Mouse (Mus musculus): ENCODE results near the gene Hcrtr2. TPM values are rescaled to one million over a fixed set of nuclear protein-coding genes. Genes with fewer than 3 reads are reported as not detected.

The Hcrtr2 gene
- polyA plus RNA-seq, 1 experiment from 2014 or later: 0.28 TPM

DNA sequence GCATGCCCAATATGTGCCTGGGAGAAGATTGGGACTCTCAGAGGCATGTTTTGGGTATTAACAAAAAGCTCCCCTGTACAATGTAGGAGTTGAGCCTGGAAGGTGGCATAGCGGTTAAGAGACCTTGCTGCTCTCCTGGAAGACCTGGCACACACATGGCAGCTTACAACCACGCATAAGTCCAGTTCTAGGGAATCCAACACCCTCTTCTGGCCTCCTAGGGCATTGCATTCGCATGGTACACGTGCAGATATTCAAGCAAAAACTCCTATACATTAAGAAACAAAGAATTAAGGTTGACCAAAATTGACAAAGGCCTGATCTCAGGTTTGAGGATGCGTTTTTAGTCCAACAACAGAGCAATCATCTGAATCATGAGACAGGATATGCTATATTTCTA is 32.3 kb downstream of the Hcrtr2 start:
- 64% methylated on average over 5 of the region's 5 CpGs for WGBS
- no peaks in the 10 kb centered on the region for H3K4me1 ChIP-seq (ENCODE audit: control insufficient read depth in 2 of 2, insufficient read depth in 2 of 2, low read length in 2 of 2)
- no peak overlapping the region for H3K27ac ChIP-seq (replicated peaks in 1 of 2; ENCODE audit: control insufficient read depth in 1 of 2, insufficient read depth in 1 of 2, low read depth in 2 of 2, low read length in 2 of 2)
- no peak overlapping the region for H3K4me3 ChIP-seq (ENCODE audit: control insufficient read depth in 1 of 2, insufficient read depth in 1 of 2, low read depth in 1 of 2, low read length in 2 of 2)
- no peak overlapping the region for H3K9ac ChIP-seq (ENCODE audit: low read length)
- no peak overlapping the region for H3K4me2 ChIP-seq (ENCODE audit: low read length)
- no peaks in the 10 kb centered on the region for H3K9me3 ChIP-seq (ENCODE audit: control insufficient read depth, low read length)
- H3K36me3 ChIP-seq (ENCODE audit: control insufficient read depth, insufficient read depth, low read length): no peaks in the 10 kb centered on the region
- ATAC-seq (ENCODE audit: insufficient number of reproducible peaks, insufficient read depth, low FRiP score, low read depth): no peak
- no peaks in the 10 kb centered on the region for H3K27me3 ChIP-seq (ENCODE audit: control insufficient read depth, insufficient read depth, low read length)

DNA sequence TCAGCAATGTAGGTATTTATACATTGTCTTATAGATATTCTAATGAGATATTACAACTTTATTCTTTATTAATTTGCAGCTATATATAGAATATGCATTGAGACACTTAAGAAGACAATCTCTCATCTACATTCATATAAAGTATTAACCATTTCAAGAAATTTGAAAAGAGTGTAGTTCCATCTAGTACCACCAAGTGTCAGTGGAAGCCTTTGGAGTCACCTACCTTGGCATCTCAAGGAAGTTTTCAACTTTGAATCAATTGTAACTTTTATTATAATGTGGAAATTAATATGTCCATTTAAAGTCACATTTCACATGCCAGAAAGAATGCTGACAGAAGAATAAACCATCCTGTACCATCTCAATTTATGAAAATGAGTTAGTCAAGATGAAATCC is 52.8 kb downstream of the Hcrtr2 start:
- no peak overlapping the region for H3K4me3 ChIP-seq (ENCODE audit: control insufficient read depth in 1 of 2, insufficient read depth in 1 of 2, low read depth in 1 of 2, low read length in 2 of 2)
- no peaks in the 10 kb centered on the region for H3K9me3 ChIP-seq (ENCODE audit: control insufficient read depth, low read length)
- H3K27ac ChIP-seq (replicated peaks in 1 of 2; ENCODE audit: control insufficient read depth in 1 of 2, insufficient read depth in 1 of 2, low read depth in 2 of 2, low read length in 2 of 2): no peak overlapping the region
- H3K27me3 ChIP-seq (ENCODE audit: control insufficient read depth, insufficient read depth, low read length): no peaks in the 10 kb centered on the region
- no peak overlapping the region for H3K4me2 ChIP-seq (ENCODE audit: low read length)
- H3K36me3 ChIP-seq (ENCODE audit: control insufficient read depth, insufficient read depth, low read length): no peaks in the 10 kb centered on the region
- no peaks in the 10 kb centered on the region for H3K4me1 ChIP-seq (ENCODE audit: control insufficient read depth in 2 of 2, insufficient read depth in 2 of 2, low read length in 2 of 2)
- no peak for ATAC-seq (ENCODE audit: insufficient number of reproducible peaks, insufficient read depth, low FRiP score, low read depth)
- no peak overlapping the region for H3K9ac ChIP-seq (ENCODE audit: low read length)

- Histone ChIP-seq H3K4me2 (ENCODE audit: low read length) (no peak overlapping the region), H3K4me3 (ENCODE audit: control insufficient read depth in 1 of 2, insufficient read depth in 1 of 2, low read depth in 1 of 2, low read length in 2 of 2) (no peak overlapping the region), H3K36me3 (ENCODE audit: control insufficient read depth, insufficient read depth, low read length) (no peaks in the 10 kb centered on the region), H3K9me3 (ENCODE audit: control insufficient read depth, low read length) (no peaks in the 10 kb centered on the region), H3K27me3 (ENCODE audit: control insufficient read depth, insufficient read depth, low read length) (no peaks in the 10 kb centered on the region), H3K4me1 (ENCODE audit: control insufficient read depth in 2 of 2, insufficient read depth in 2 of 2, low read length in 2 of 2) (no peaks in the 10 kb centered on the region), H3K27ac (replicated peaks in 1 of 2; ENCODE audit: control insufficient read depth in 1 of 2, insufficient read depth in 1 of 2, low read depth in 2 of 2, low read length in 2 of 2) (no peak overlapping the region), H3K9ac (ENCODE audit: low read length) (no peak overlapping the region)
- ATAC-seq (ENCODE audit: insufficient number of reproducible peaks, insufficient read depth, low FRiP score, low read depth): no peak
- WGBS: 66% methylated on average over 5 of the region's 5 CpGs
Measured at GRCm38 (mm10) chr9:76257731-76258130, 65.9 kb downstream of the Hcrtr2 start.

DNA sequence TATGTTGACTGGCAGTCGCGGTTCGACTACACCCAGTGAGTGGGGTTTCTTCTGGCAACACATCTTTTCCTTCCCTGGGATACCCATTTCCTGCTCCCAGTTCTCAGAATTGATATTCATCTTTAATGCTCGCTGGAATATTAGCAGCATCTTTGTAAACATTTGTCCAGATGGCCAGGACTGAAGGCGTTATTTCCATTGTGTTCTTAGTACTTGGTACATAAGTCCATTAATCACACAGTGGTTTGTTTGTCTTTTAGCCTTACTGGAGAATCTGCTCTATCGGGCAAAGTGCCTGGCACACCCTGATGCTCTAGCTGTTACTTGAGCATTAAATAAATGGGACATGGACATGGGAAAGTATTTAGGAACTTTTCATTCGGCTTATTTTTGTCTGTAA is 71.1 kb downstream of the Hcrtr2 start:
- no peaks in the 10 kb centered on the region for H3K36me3 ChIP-seq (ENCODE audit: control insufficient read depth, insufficient read depth, low read length)
- WGBS: 84% methylated on average over 7 of the region's 7 CpGs
- H3K4me2 ChIP-seq (ENCODE audit: low read length): no peak overlapping the region
- H3K9ac ChIP-seq (ENCODE audit: low read length): no peak overlapping the region
- H3K9me3 ChIP-seq (ENCODE audit: control insufficient read depth, low read length): no peaks in the 10 kb centered on the region
- no peak overlapping the region for H3K4me3 ChIP-seq (ENCODE audit: control insufficient read depth in 1 of 2, insufficient read depth in 1 of 2, low read depth in 1 of 2, low read length in 2 of 2)
- H3K4me1 ChIP-seq (ENCODE audit: control insufficient read depth in 2 of 2, insufficient read depth in 2 of 2, low read length in 2 of 2): no peaks in the 10 kb centered on the region
- ATAC-seq (ENCODE audit: insufficient number of reproducible peaks, insufficient read depth, low FRiP score, low read depth): no peak
- H3K27ac ChIP-seq (replicated peaks in 1 of 2; ENCODE audit: control insufficient read depth in 1 of 2, insufficient read depth in 1 of 2, low read depth in 2 of 2, low read length in 2 of 2): no peak overlapping the region
- H3K27me3 ChIP-seq (ENCODE audit: control insufficient read depth, insufficient read depth, low read length): no peaks in the 10 kb centered on the region

GRCm38 (mm10) chr9:76252109-76252508 is 71.5 kb downstream of the Hcrtr2 start:
- H3K9ac ChIP-seq (ENCODE audit: low read length): no peak overlapping the region
- no peak overlapping the region for H3K4me2 ChIP-seq (ENCODE audit: low read length)
- H3K9me3 ChIP-seq (ENCODE audit: control insufficient read depth, low read length): no peaks in the 10 kb centered on the region
- no peaks in the 10 kb centered on the region for H3K27me3 ChIP-seq (ENCODE audit: control insufficient read depth, insufficient read depth, low read length)
- H3K4me1 ChIP-seq (ENCODE audit: control insufficient read depth in 2 of 2, insufficient read depth in 2 of 2, low read length in 2 of 2): no peaks in the 10 kb centered on the region
- no peaks in the 10 kb centered on the region for H3K36me3 ChIP-seq (ENCODE audit: control insufficient read depth, insufficient read depth, low read length)
- WGBS: 93% methylated on average over 4 of the region's 4 CpGs
- no peak for ATAC-seq (ENCODE audit: insufficient number of reproducible peaks, insufficient read depth, low FRiP score, low read depth)
- H3K4me3 ChIP-seq (ENCODE audit: control insufficient read depth in 1 of 2, insufficient read depth in 1 of 2, low read depth in 1 of 2, low read length in 2 of 2): no peak overlapping the region
- no peak overlapping the region for H3K27ac ChIP-seq (replicated peaks in 1 of 2; ENCODE audit: control insufficient read depth in 1 of 2, insufficient read depth in 1 of 2, low read depth in 2 of 2, low read length in 2 of 2)

- H3K4me3 ChIP-seq (ENCODE audit: control insufficient read depth in 1 of 2, insufficient read depth in 1 of 2, low read depth in 1 of 2, low read length in 2 of 2): no peak overlapping the region
- no peaks in the 10 kb centered on the region for H3K36me3 ChIP-seq (ENCODE audit: control insufficient read depth, insufficient read depth, low read length)
- H3K27me3 ChIP-seq (ENCODE audit: control insufficient read depth, insufficient read depth, low read length): no peaks in the 10 kb centered on the region
- no peak overlapping the region for H3K27ac ChIP-seq (replicated peaks in 1 of 2; ENCODE audit: control insufficient read depth in 1 of 2, insufficient read depth in 1 of 2, low read depth in 2 of 2, low read length in 2 of 2)
- 83% methylated on average over 1 of the region's 1 CpGs for WGBS
- H3K4me2 ChIP-seq (ENCODE audit: low read length): no peak overlapping the region
- ATAC-seq (ENCODE audit: insufficient number of reproducible peaks, insufficient read depth, low FRiP score, low read depth): no peak
- no peak overlapping the region for H3K9ac ChIP-seq (ENCODE audit: low read length)
- H3K9me3 ChIP-seq (ENCODE audit: control insufficient read depth, low read length): no peaks in the 10 kb centered on the region
- peaks cover 0 to 4% of the 10 kb centered on the region in 2 experiments; a peak in 1 of 4 replicates for H3K4me1 ChIP-seq (ENCODE audit: control insufficient read depth in 2 of 2, insufficient read depth in 2 of 2, low read length in 2 of 2)
Measured at GRCm38 (mm10) chr9:76242322-76242721, 81.3 kb downstream of the Hcrtr2 start.

DNA sequence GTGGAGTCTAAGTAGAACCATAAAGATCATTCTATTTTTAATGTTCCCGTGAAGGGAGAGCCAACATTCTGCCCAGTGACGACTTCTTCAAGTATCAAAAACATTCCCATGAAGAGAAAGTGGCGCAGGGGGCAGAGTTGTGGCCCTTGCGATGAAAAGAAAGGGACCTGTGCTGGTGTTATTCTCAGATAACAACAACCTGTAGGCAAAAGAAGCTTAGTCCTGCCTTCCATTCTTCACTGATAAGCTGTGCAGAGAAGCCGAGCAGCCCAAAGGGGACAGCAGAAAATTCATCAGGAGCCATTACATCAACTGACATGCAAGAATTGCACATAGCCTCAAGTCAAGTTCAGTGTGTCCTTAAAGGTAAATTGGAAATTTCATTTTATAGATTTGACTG is 85.7 kb downstream of the Hcrtr2 start:
- H3K27ac ChIP-seq (replicated peaks in 1 of 2; ENCODE audit: control insufficient read depth in 1 of 2, insufficient read depth in 1 of 2, low read depth in 2 of 2, low read length in 2 of 2): no peak overlapping the region
- no peak overlapping the region for H3K9ac ChIP-seq (ENCODE audit: low read length)
- ATAC-seq (ENCODE audit: insufficient number of reproducible peaks, insufficient read depth, low FRiP score, low read depth): no peak
- H3K27me3 ChIP-seq (ENCODE audit: control insufficient read depth, insufficient read depth, low read length): no peaks in the 10 kb centered on the region
- no peak overlapping the region for H3K4me3 ChIP-seq (ENCODE audit: control insufficient read depth in 1 of 2, insufficient read depth in 1 of 2, low read depth in 1 of 2, low read length in 2 of 2)
- H3K36me3 ChIP-seq (ENCODE audit: control insufficient read depth, insufficient read depth, low read length): no peaks in the 10 kb centered on the region
- 26% methylated on average over 5 of the region's 5 CpGs for WGBS
- H3K4me2 ChIP-seq (ENCODE audit: low read length): peak overlapping the region; percentile 31; the same call in 1 of the 2 replicates
- H3K4me1 ChIP-seq (ENCODE audit: control insufficient read depth in 2 of 2, insufficient read depth in 2 of 2, low read length in 2 of 2): peaks cover 0 to 4% of the 10 kb centered on the region in 2 experiments; a peak in 1 of 4 replicates
- H3K9me3 ChIP-seq (ENCODE audit: control insufficient read depth, low read length): no peaks in the 10 kb centered on the region

GRCm38 (mm10) chr9:76237243-76237642 is 86.4 kb downstream of the Hcrtr2 start:
- H3K27me3 ChIP-seq (ENCODE audit: control insufficient read depth, insufficient read depth, low read length): no peaks in the 10 kb centered on the region
- peak overlapping the region; percentile 90 for H3K4me2 ChIP-seq (ENCODE audit: low read length)
- H3K9ac ChIP-seq (ENCODE audit: low read length): no peak overlapping the region; the same call in 1 of the 2 replicates
- no peak for ATAC-seq (ENCODE audit: insufficient number of reproducible peaks, insufficient read depth, low FRiP score, low read depth)
- peaks cover 0 to 4% of the 10 kb centered on the region in 2 experiments; a peak in 1 of 4 replicates for H3K4me1 ChIP-seq (ENCODE audit: control insufficient read depth in 2 of 2, insufficient read depth in 2 of 2, low read length in 2 of 2)
- WGBS: 27% methylated on average over 12 of the region's 12 CpGs
- H3K36me3 ChIP-seq (ENCODE audit: control insufficient read depth, insufficient read depth, low read length): no peaks in the 10 kb centered on the region
- peak overlapping the region in 1 of 2 experiments; percentile 51; a peak in 1 of 4 replicates for H3K4me3 ChIP-seq (ENCODE audit: control insufficient read depth in 1 of 2, insufficient read depth in 1 of 2, low read depth in 1 of 2, low read length in 2 of 2)
- H3K9me3 ChIP-seq (ENCODE audit: control insufficient read depth, low read length): no peaks in the 10 kb centered on the region
- no peak overlapping the region for H3K27ac ChIP-seq (replicated peaks in 1 of 2; ENCODE audit: control insufficient read depth in 1 of 2, insufficient read depth in 1 of 2, low read depth in 2 of 2, low read length in 2 of 2)
